Mouse (Mus musculus) liver, adult (tissue): Measurements from ENCODE around the gene Trim6.

ENCODE experiments used
- GATA4 ChIP-seq: IDR thresholded peaks from 2 replicates; pipeline ENCODE4 v1.6.1; 2014; ENCODE audit warnings: mild to moderate bottlenecking, low read length; ENCODE audit not compliant: insufficient replicate concordance

The Trim6 gene

DNA sequence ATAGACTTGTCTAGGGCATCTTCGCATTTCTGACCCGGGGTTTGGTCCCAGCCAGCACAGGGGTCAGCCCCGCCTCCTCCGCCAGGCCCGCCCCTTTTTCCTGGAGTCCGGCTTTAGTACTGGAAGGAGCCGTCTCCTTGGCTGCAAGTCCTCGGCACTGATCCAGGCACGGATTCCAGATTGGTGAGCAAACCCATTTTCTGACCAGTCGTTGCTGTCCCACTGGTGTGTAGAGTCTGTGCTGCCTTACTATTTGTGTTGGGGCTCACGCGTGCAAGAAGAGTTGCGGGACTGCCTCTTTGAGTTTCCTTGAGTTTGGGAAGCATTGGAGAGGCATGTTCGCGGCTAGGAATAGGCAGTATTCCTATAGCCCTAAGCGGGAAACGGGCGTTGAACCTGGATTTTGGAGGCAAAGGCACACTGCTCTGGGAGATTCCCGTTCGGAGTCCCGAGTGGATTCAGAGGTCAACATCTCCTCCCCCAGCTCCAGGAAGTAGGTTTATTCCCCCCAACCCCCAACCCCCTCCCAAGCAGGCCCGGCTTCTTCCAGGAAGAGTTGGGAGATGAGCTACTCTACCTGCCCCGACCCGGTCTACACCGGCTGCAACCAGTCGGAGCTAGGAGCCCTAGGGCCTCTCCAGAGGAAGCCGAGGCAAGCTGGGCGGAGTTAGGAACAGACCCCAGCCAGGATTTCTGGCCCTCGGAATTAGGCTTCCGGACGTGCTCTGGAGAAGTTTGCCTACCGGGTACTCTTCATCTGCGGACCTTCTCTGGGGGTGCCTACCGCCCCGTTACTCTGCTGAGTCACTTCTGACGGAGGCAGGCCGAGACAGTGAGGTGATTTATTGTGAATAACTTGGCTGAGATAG lies at the start of gene Trim6:
TSS of gene Trim6 (plus strand) at position 93 of the 869 bp plus-strand sequence.
- no peak for TF ChIP-seq GATA4

DNA sequence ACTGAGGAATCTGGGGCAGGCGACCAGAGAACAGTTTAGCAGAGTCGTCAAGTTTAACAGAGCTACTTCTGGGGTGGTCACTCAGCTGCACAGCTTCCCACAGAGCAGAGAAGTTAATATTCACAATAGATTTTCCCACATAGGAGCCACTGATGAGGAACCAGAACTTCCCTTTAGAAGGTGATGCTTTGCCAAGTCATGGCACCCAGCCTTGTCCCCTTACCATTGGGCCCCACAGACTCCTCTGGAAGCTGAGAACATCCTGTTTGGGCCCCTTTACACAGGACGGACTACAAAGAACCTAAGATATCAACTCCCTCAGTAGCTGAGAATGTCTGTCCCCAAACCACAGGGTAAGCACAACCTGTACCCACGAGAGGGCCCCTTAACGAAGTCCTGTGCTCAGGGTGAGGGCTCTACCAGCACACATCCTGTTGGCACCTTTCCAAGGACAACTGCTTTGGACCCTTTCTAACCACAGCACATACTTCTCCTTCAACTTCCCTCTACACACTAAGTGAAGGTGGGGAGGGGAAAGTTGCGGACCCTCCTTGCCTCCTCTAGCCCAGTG lies 48.9 kb upstream of the Trim6 start:
- no peak for TF ChIP-seq GATA4

GRCm38 (mm10) chr7:104175085-104175484 lies 43.5 kb upstream of the Trim6 start:
- no peak for TF ChIP-seq GATA4

GRCm38 (mm10) chr7:104178422-104179054 lies 40.1 kb upstream of the Trim6 start:
- no peak for TF ChIP-seq GATA4

- TF ChIP-seq GATA4 = no peak
Measured at GRCm38 (mm10) chr7:104179074-104179473, 39.5 kb upstream of the Trim6 start.

DNA sequence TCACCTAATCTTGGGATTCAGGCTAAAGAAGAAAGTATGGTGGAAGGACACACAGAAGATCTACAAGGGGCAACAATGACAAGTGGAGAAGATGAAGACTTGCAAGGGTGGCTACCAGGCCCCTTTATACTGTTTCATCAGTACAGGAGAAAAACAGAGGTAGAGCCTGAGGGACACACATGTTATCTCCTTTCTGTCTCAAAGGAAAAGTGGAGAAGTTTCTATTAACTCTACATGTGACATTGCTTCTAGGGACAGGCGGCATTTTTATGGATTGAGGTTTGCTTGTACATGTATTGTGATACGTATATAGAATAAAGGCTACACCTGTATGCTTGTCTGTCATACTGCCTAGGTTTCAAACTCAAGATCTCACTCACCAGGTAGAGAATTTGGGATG lies 35.3 kb upstream of the Trim6 start, which contains the start of gene Olfr648:
TSS of gene Olfr648 (minus strand) at position 101 of the 400 bp plus-strand sequence.
- TF ChIP-seq GATA4 = no peak

DNA sequence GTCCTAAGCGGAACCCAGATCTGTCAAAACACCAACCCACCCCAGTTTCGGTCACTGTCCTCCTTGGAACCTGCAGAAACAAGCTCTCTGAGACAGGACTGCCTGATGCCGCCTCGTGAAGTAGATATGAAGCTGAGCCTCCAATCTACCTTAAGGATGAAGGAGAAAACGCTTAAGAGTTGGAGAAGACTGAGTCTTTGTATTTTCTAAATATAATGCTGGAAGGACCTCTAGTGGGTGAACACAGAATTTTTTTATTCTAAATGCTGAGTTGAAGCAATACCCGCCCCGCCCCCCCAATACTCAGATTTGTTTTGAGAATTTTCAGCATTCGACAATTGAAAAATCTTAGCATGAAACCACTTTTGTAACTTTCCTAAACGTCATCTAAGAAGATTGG lies 27.3 kb upstream of the Trim6 start:
- TF ChIP-seq GATA4 = no peak

DNA sequence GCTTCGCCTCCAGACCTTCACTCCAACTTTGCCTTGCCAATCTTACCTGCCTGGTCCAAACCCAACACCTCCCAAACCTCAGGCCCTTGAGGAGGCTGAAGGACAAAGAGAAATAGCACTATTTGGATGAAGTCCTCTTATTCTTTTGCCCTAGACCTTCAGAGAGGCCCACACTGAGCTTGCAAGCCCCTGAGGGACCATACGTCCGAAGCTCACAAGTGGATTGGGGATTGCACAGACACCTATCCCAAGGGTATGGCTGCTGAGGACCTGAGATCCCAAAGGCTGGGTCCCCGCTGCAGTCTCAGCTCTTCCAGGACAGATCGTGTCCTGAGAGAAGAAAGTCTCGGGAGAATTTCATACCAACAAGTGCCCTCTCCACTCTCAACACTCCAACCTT lies 22.7 kb upstream of the Trim6 start, which contains the start of gene Olfr649:
TSS of gene Olfr649 (minus strand) at position 101 of the 400 bp plus-strand sequence.
- no peak for TF ChIP-seq GATA4

GRCm38 (mm10) chr7:104199822-104200221 lies 18.8 kb upstream of the Trim6 start:
- TF ChIP-seq GATA4 = no peak

DNA sequence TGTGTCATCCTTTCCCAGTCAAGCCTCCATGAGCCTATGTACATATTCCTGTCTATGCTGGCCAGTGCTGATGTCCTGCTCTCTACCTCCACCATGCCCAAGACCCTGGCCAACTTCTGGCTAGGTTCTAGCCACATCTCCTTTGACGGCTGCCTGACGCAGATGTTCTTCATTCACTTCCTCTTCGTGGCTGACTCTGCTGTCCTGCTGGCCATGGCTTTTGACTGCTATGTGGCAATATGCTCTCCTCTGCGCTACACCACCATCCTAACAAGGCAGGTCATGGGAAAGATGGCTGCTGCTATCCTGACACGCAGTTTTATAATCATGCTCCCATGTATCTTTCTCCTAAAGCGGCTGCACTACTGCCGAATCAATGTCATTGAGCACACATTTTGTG lies 12.4 kb upstream of the Trim6 start:
- TF ChIP-seq GATA4 = no peak

- TF ChIP-seq GATA4 = no peak
Measured at GRCm38 (mm10) chr7:104216011-104216535, 2.5 kb upstream of the Trim6 start.

- no peak for TF ChIP-seq GATA4
Measured at GRCm38 (mm10) chr7:104217881-104218280, 712 bp upstream of the Trim6 start.

- TF ChIP-seq GATA4 = no peak
Measured at GRCm38 (mm10) chr7:104231203-104231602, 12.6 kb downstream of the Trim6 start.

DNA sequence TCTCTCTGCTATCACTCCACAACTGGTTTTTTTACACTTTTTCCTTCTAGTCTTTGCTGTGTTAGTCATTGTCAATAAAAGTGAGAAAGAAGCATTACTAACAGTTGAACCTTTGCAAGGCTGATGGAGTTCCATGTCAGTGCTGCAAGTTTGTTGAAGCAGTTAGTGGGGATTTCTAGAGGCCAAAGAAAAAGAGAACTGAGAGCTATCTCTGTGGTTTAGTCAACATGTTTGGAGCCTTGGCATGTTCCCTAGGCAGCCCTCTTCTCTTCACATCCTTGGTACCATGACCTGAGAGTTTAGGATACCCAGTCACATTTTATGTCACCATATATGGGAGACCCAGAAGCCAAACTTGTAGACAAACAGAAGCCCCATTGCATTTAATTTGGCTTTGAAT lies 22.3 kb downstream of the Trim6 start:
- no peak for TF ChIP-seq GATA4

GRCm38 (mm10) chr7:104243616-104244015 lies 25.0 kb downstream of the Trim6 start:
- no peak for TF ChIP-seq GATA4
